Mouse (Mus musculus) right cerebral cortex, postnatal 25 days (tissue): ENCODE results near the gene Dnah2.
"Not testable (repeated sequence)": the region's sequence is repeated elsewhere in the genome, so short reads cannot be mapped to it uniquely, and the experiment has no call there.

Source experiments
- DNase-seq: peaks from one replicate; pipeline ENCODE4 v3.0.0; 2022

Dnah2 gene

GRCm38 (mm10) chr11:69563373-69563772 is 14.5 kb upstream of the Dnah2 start:
- DNase-seq = no peak

GRCm38 (mm10) chr11:69560896-69561854 is 12.3 kb upstream of the Dnah2 start:
- no peak for DNase-seq

DNA sequence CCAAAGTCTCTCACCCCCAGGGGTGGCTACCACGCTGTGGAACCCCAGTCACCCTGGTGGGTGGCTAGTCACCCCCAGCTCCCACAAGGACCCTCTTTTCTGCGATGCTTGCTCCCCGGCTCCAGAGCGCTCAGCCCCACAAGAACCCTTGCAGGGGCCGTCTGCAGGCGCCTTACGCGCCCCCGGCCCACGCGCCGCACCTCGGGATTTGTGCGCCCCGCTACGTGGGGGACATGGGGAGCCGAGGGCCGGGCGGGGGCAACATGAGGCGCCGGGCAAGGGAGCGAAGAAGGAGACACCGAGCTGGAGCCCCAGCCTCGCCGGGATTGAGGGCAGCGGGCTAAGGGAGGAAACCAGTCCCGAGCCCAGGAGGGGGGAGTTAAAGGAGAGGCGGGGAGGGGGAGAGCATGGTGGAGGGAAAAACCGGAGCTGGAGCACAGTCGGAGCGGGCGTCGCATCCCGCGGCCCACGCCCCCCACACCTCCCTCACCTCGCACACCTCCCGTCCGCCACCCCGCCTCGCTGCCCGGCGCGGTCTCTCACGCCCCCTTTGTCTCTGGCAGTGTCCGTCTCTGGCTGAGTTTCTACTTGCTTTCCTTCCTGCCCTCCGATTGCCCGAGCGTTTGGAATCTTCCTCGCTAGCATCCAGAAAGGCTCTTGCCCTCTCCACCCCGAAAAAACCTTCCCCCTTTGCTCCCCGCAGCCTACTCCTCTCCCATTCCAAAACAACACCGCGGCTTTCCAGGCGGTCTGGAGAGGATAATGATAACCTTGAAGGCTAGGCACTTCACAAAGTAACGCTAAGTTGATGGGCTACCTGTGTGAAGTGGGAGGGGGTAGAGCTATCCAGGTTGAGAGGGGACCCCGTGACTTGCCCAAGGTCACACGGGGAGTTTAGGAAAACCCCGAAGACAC is 11.2 kb upstream of the Dnah2 start, which contains the start of gene Efnb3:
Efnb3 (minus strand) TSS at position 355 of the 915 bp plus-strand sequence.
- DNase-seq = no peak

GRCm38 (mm10) chr11:69559183-69559582 is 10.3 kb upstream of the Dnah2 start:
- no peak for DNase-seq

GRCm38 (mm10) chr11:69558756-69559155 is 9.8 kb upstream of the Dnah2 start:
- DNase-seq = no peak

- no peak for DNase-seq
Observed at GRCm38 (mm10) chr11:69557381-69557958, 8.6 kb upstream of the Dnah2 start.

DNA sequence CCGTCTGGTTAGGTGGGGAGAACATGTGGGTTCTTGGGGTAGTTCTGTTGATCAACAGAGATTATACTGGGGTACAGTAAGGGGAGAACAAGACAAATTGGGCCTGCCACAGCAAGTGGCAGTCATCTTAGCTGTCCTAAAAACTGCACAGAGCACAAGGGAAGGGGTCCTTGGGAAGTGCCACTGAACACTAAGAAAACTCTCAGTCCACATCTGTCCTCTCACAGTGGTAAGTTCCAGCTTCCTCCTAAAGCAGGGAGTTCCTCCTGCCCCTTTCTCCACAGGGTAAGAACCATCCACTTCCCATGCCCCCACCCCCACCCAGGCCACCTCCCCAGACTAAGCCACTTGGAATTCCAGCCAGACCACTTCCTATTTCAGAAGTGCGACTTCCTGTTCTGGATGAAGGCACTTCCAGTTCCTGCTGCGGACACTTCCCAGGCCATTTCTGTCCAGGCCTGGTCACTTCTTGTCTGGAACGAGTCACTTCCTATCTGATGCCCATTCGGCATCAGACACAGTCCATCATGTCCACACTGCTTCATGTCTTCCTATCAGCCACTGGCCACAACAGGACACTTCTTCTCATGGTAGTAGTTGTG is 5.7 kb upstream of the Dnah2 start:
- DNase-seq = no peak

DNA sequence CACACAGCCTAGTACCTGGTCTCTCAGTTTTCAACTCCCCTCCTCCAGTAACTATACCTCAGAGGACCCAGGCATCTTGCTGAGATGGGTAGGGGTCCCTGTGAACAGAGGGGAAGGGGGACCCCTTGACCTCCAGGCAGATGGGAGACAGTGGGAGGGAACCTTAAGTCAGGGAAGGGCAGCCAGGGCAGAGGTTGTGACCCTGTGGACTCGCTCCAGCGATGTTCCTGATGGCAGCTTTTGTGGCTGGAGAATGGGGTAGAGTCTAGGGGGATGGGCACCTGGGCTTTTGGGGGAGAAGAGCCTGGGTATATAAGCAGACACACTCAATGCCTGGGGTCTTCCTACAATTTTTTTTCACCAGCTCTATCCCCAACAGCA is 4.4 kb upstream of the Dnah2 start:
- DNase-seq = no peak

DNA sequence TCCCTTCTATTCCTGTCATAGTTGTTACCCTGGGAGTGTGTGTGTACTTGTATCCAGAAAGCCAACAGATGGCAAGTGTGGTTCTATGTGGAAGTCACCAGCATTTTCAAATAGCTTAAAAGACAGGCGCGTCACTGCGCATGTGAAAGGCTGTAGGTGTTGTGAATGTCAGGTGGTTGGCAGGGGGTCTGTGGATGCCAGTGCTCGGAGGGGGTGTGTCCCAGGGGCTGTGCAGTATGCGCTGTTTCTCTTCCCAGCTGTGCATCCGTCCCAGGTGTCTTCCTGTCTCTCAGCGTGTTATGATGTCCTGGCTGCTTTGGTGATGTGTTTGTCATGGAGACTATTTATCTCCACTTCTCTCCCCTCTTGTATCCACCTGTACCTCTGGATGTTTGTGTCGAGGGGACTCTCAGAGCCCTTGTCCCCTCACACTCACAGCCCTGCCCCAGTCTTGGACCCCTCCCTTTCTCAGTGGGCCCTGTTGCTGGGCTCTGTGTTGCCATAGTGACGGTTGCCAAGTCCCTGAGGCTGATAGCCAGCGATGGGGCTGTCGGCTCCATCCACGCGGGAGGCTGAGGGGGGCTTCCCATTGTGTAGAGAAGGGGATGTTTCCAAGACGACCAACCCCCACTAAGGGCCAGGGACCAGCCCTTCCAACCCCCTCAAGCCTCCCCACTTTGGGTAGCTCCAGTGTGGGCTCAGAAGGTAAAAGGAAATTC is 3.9 kb upstream of the Dnah2 start:
- peak; percentile 66 for DNase-seq

DNA sequence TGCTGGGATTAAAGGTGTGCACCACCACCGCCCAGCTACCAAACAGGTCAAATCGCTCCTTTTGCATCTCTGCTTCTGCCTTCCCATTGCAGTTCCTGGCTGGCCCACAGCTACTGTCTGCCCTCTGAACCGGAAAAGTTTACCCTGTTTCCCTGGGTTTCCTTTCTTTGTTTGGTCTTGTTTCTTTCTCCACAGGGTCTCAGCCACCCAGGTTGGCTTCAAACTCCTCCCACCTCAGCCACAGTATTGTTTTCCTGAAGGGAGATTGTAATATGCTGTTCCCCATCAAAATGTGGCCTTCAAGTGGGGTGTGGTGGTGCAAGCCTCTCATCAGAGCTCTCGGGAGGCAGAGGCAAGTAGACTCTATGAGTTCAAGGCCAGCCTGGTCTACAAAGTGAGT is 2.4 kb upstream of the Dnah2 start:
- DNase-seq = no peak

- DNase-seq = no peak
Observed at GRCm38 (mm10) chr11:69547071-69547470, 1.8 kb downstream of the Dnah2 start.

- DNase-seq = peak; percentile 77
Observed at GRCm38 (mm10) chr11:69546423-69547053, 2.4 kb downstream of the Dnah2 start.

DNA sequence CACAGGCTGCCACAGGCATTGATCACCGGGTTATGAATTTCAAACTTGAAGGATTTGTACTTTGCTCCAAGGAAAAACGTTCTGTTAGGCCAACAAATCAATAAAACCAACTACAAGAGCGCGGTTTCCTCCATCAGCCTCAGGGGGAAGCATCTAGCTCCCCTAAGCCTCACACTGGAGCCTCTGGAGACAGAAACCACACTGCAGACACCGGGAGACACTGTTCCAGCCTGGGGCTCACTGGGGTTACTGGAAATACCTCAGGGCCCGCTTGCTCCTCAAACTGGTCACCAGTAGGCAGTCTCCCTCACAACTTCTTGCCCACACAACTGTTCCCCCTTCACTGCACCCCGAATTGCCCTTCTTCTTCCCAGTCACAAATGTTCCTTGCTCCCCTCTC is 3.0 kb downstream of the Dnah2 start:
- DNase-seq = no peak

GRCm38 (mm10) chr11:69543598-69543997 is 5.3 kb downstream of the Dnah2 start:
- no peak for DNase-seq

DNA sequence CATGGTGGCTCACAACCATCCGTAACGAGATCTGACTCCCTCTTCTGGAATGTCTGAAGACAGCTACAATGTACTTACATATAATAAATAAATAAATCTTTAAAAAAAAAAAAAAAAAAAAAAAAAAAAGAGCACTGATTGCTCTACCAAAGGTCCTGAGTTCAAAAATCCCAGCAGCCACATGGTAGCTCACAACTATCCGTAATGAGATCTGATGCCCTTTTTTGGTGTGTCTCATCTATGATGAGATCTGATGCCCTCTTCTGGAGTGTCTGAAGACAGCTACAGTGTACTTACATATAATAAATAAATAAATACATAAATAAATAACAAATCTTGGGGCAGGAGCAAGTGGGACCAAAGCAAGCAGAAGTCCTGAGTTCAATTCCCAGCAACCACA is 7.2 kb downstream of the Dnah2 start:
- not testable (repeated sequence) for DNase-seq

GRCm38 (mm10) chr11:69540700-69541099 is 8.2 kb downstream of the Dnah2 start:
- no peak for DNase-seq

- no peak for DNase-seq
Observed at GRCm38 (mm10) chr11:69534990-69535389, 13.9 kb downstream of the Dnah2 start.

DNA sequence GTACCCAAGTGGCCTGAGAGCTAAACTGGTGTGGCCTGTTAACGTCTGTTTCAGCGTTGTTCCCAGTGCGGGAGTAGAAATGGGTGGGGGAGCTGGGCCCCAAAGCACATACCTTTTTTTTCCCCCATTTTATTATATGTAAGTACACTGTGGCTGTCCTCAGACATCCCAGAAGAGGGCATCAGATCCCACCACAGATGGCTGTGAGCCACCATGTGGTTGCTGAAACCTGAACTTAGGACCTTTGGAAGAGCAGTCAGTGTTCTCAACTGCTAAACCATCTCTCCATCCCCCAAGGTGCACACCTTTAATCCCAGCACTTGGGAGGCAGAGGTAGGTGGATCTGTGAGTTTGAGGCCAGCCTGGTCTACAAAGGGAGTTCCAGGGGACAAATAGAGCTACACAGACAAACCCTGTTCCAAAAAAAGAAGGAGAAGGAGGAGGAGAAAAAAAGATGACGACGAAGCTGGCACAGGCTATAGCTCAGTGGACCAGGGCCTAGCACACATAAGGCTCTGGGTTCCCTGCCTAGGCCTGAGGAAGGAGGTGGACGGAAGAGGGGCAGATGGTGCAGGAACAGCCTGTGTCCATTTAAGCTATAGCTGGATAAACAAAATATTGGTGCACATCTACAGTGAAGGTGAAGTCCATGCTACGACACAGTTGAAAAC is 16.3 kb downstream of the Dnah2 start:
- DNase-seq = no peak

GRCm38 (mm10) chr11:69530755-69531154 is 18.2 kb downstream of the Dnah2 start:
- DNase-seq = not testable (repeated sequence)

GRCm38 (mm10) chr11:69530281-69530680 is 18.6 kb downstream of the Dnah2 start:
- not testable (repeated sequence) for DNase-seq

GRCm38 (mm10) chr11:69528031-69528390 is 20.9 kb downstream of the Dnah2 start:
- no peak for DNase-seq
